Mouse (Mus musculus) CH12.LX (cell line): ENCODE results near the gene Ccdc130. TPM values are rescaled to one million over a fixed set of nuclear protein-coding genes. Genes with fewer than 3 reads are reported as not detected.

Source experiments
- DNase-seq: peaks from one replicate; pipeline ENCODE4 v3.0.0-alpha.2; 2013; ENCODE audit errors: extremely low read depth
- H3K27ac ChIP-seq: 2 replicates; pipeline ENCODE4 v1.5.1; 2012; ENCODE audit warnings: low read depth, mild to moderate bottlenecking, control low read depth, moderate library complexity; ENCODE audit not compliant: insufficient read depth
- H3K27me3 ChIP-seq: replicated peaks from 2 replicates; pipeline ENCODE3; 2012; ENCODE audit warnings: inconsistent platforms
- H3K36me3 ChIP-seq, 2 experiments: replicated peaks in 1 of 2; 2 replicates each; pipeline versions ENCODE3 to v1.6.1; 2012; ENCODE audit warnings: inconsistent platforms in 1 of 2, low read length in 1 of 2, mild to moderate bottlenecking in 1 of 2, mixed read lengths in 1 of 2, moderate library complexity in 1 of 2; ENCODE audit not compliant: control insufficient read depth in 1 of 2, insufficient read depth in 1 of 2
- H3K4me1 ChIP-seq, 2 experiments: 2 replicates each; pipeline ENCODE4 v1.6.1; 2012; ENCODE audit warnings: inconsistent platforms in 1 of 2, moderate library complexity in 1 of 2; ENCODE audit not compliant: insufficient read depth in 2 of 2, control insufficient read depth in 1 of 2
- H3K4me2 ChIP-seq: 2 replicates; pipeline ENCODE4 v1.6.1; 2012; ENCODE audit warnings: low read depth, mild to moderate bottlenecking, control low read depth; ENCODE audit not compliant: poor library complexity, insufficient read depth, severe bottlenecking
- H3K4me3 ChIP-seq, 3 experiments: fragments of 150-350 bp in 1 of 3; sonication (generic) in 1 of 3; replicated peaks in 1 of 3; 2 replicates each; pipeline versions ENCODE3 to v1.5.1; 2011 to 2012; ENCODE audit warnings: low read depth in 2 of 3, low read length in 2 of 3, mild to moderate bottlenecking in 2 of 3, moderate library complexity in 2 of 3, control low read depth in 1 of 3, improper control_type of control experiment in 1 of 3, inconsistent platforms in 1 of 3, mixed read lengths in 1 of 3; ENCODE audit not compliant: poor library complexity in 1 of 3
- H3K79me2 ChIP-seq: replicated peaks from 2 replicates; pipeline ENCODE4 v1.6.1; 2012; ENCODE audit warnings: mild to moderate bottlenecking, moderate library complexity; ENCODE audit not compliant: control insufficient read depth, poor library complexity, insufficient read depth, severe bottlenecking; ENCODE audit errors: extremely low read depth
- H3K9ac ChIP-seq: 2 replicates; pipeline ENCODE4 v1.6.1; 2012; ENCODE audit warnings: low read depth, mild to moderate bottlenecking, control low read depth, moderate library complexity; ENCODE audit not compliant: insufficient read depth
- H3K9me3 ChIP-seq: replicated peaks from 2 replicates; pipeline ENCODE3; 2012; ENCODE audit warnings: low read length, inconsistent platforms, mixed read lengths
- BHLHE40 ChIP-seq: IDR thresholded peaks from 2 replicates; pipeline ENCODE4 v1.6.1; 2011; ENCODE audit warnings: mild to moderate bottlenecking, low read depth, low read length, improper control_type of control experiment
- CHD2 ChIP-seq: IDR thresholded peaks from 2 replicates; pipeline ENCODE4 v1.6.1; 2011; ENCODE audit warnings: low read length, improper control_type of control experiment
- E2F4 ChIP-seq: IDR thresholded peaks from 2 replicates; pipeline ENCODE4 v1.6.1; 2011; ENCODE audit warnings: low read depth, low read length, improper control_type of control experiment; ENCODE audit not compliant: insufficient replicate concordance
- ETS1 ChIP-seq: conservative IDR thresholded peaks from 2 replicates; pipeline ENCODE4 v1.6.1; 2012; ENCODE audit warnings: low read depth, mild to moderate bottlenecking, inconsistent platforms, low read length, improper control_type of control experiment, moderate library complexity
- GABPA ChIP-seq: IDR thresholded peaks from 2 replicates; pipeline ENCODE4 v1.6.1; 2012; ENCODE audit warnings: low read depth, low read length, improper control_type of control experiment, inconsistent platforms; ENCODE audit not compliant: insufficient replicate concordance
- HCFC1 ChIP-seq: IDR thresholded peaks from 2 replicates; pipeline ENCODE4 v1.6.1; 2012; ENCODE audit warnings: low read depth, mild to moderate bottlenecking, inconsistent platforms, low read length, improper control_type of control experiment
- JUND ChIP-seq: conservative IDR thresholded peaks from 2 replicates; pipeline ENCODE4 v1.6.1; 2011; ENCODE audit warnings: low read depth, low read length, improper control_type of control experiment
- MAX ChIP-seq: IDR thresholded peaks from 2 replicates; pipeline ENCODE4 v1.6.1; 2011; ENCODE audit warnings: low read length, improper control_type of control experiment
- MAZ ChIP-seq: IDR thresholded peaks from 2 replicates; pipeline ENCODE4 v1.6.1; 2012; ENCODE audit warnings: low read depth, mild to moderate bottlenecking, inconsistent platforms, low read length, improper control_type of control experiment, moderate library complexity
- MXI1 ChIP-seq: IDR thresholded peaks from 2 replicates; pipeline ENCODE4 v1.6.1; 2011; ENCODE audit warnings: mild to moderate bottlenecking, low read depth, low read length, improper control_type of control experiment
- MYC ChIP-seq: IDR thresholded peaks from 2 replicates; pipeline ENCODE4 v1.6.1; 2011; ENCODE audit warnings: low read depth, mild to moderate bottlenecking, improper control_type of control experiment, low read length
- NRF1 ChIP-seq: IDR thresholded peaks from 2 replicates; pipeline ENCODE4 v1.6.1; 2014; ENCODE audit warnings: low read depth, mild to moderate bottlenecking, inconsistent platforms, low read length, improper control_type of control experiment, moderate library complexity
- PAX5 ChIP-seq: IDR thresholded peaks from 2 replicates; pipeline ENCODE4 v1.6.1; 2012; ENCODE audit warnings: low read length, inconsistent platforms, mixed read lengths
- POLR2A ChIP-seq: IDR thresholded peaks from 2 replicates; pipeline ENCODE4 v1.6.1; 2011; ENCODE audit warnings: low read depth, mild to moderate bottlenecking, improper control_type of control experiment, low read length
- RCOR1 ChIP-seq: conservative IDR thresholded peaks from 2 replicates; pipeline ENCODE4 v1.6.1; 2012; ENCODE audit warnings: low read depth, mild to moderate bottlenecking, inconsistent platforms, low read length, improper control_type of control experiment
- SIN3A ChIP-seq: IDR thresholded peaks from 2 replicates; pipeline ENCODE4 v1.6.1; 2012; ENCODE audit warnings: low read length, improper control_type of control experiment, inconsistent platforms
- SMC3 ChIP-seq: IDR thresholded peaks from 2 replicates; pipeline ENCODE4 v1.6.1; 2011; ENCODE audit warnings: low read depth, low read length, improper control_type of control experiment
- TBP ChIP-seq: conservative IDR thresholded peaks from 2 replicates; pipeline ENCODE4 v1.6.1; 2011; ENCODE audit warnings: low read depth, low read length, improper control_type of control experiment
- ZKSCAN1 ChIP-seq: IDR thresholded peaks from 2 replicates; pipeline ENCODE4 v1.6.1; 2012; ENCODE audit warnings: low read depth, inconsistent platforms, low read length, improper control_type of control experiment, borderline replicate concordance
- dilution Hi-C: fragments of 300-500 bp; cut with MboI; formaldehyde crosslinking; loops from 2 replicates; pipeline ENCODE4 v1.14.3; 2020; ENCODE audit warnings: low sequenced_read_pairs; ENCODE audit not compliant: extremely low pct_unique_long_range_greater_than_20kb, extremely low pct_ligation_motif_present
- in situ Hi-C: fragments of 300-500 bp; cut with MboI; formaldehyde crosslinking; loops from 3 replicates; pipeline ENCODE4 v1.14.3; 2019; ENCODE audit warnings: low sequenced_read_pairs, low pct_ligation_motif_present, low pct_unique_long_range_greater_than_20kb, mixed read lengths
- polyA plus RNA-seq: library from polyadenylated mRNA; unstranded; fragments of >175 nt; gene quantifications from 2 replicates; pipeline ENCODE4 v1.2.1, GENCODE M21; 2012; ENCODE audit warnings: low read depth; ENCODE audit not compliant: insufficient read length
- total RNA-seq, 2 experiments: library from RNA; depleted of rRNA; stranded (reverse); fragments of 300-350 nt in 1 of 2; fragments of >200 nt in 1 of 2; gene quantifications; 2 replicates each; pipeline ENCODE4 v1.2.3; 2012 to 2014

The Ccdc130 gene
- total and polyA plus RNA-seq, 3 experiments = 5.7 to 13.0 (median 7.8) TPM

- no peaks in the 10 kb centered on the region for H3K4me1 ChIP-seq
- H3K27ac ChIP-seq = no peak overlapping the region
- dilution Hi-C loops = no loop called here
Measured at GRCm38 (mm10) chr8:84280777-84281176, 10.6 kb upstream of the Ccdc130 start.

GRCm38 (mm10) chr8:84276447-84276846, 6.3 kb upstream of the Ccdc130 start:
- H3K4me3 ChIP-seq = no peak overlapping the region
- H3K4me1 ChIP-seq = peaks cover 0 to 10% of the 10 kb centered on the region in 2 experiments; a peak in 2 of 4 replicates
- H3K4me2 ChIP-seq = no peak overlapping the region
- no peak for DNase-seq
- H3K27me3 ChIP-seq = peaks cover 13% of the 10 kb centered on the region
- in situ Hi-C loops (loop anchor here (10.0 kb wide), 1 partner anchor 92 kb away; the partner anchor contains the start of gene Nanos3), dilution Hi-C loops (no loop called here)
- H3K79me2 ChIP-seq = no peaks in the 10 kb centered on the region
- H3K9ac ChIP-seq = no peak overlapping the region
- H3K27ac ChIP-seq = no peak overlapping the region
- no peak for TF ChIP-seq PAX5
- TF ChIP-seq MAZ = no peak
- no peak for TF ChIP-seq MXI1
- no peak for TF ChIP-seq CHD2
- no peak for TF ChIP-seq RCOR1
- TF ChIP-seq JUND = no peak
- TF ChIP-seq SIN3A = no peak
- TF ChIP-seq GABPA = no peak
- TF ChIP-seq ZKSCAN1 = no peak
- TF ChIP-seq, all 38 proteins: peak for 0
- Histone ChIP-seq H3K9me3 (no peaks in the 10 kb centered on the region), H3K36me3 (no peaks in the 10 kb centered on the region)

More at GRCm38 (mm10) chr8:84280777-84281176, 10.6 kb upstream of the Ccdc130 start:
- no peak overlapping the region for H3K4me2 ChIP-seq
- TF ChIP-seq HCFC1 (no peak), SMC3 (no peak), BHLHE40 (no peak), MAX (no peak), MAZ (no peak), E2F4 (no peak), POLR2A (no peak), ETS1 (no peak), TBP (no peak), NRF1 (no peak), SIN3A (no peak), RCOR1 (no peak), MYC (no peak)
- peaks cover 33% of the 10 kb centered on the region for H3K27me3 ChIP-seq
- in situ Hi-C loops = loop anchor here (10.0 kb wide), 1 partner anchor 46 kb away; the partner anchor contains the start of gene Zswim4
- H3K4me3 ChIP-seq = no peak overlapping the region
- DNase-seq = no peak
- no peaks in the 10 kb centered on the region for H3K9me3 ChIP-seq
- no peaks in the 10 kb centered on the region for H3K36me3 ChIP-seq
- H3K79me2 ChIP-seq = no peaks in the 10 kb centered on the region
- H3K9ac ChIP-seq = no peak overlapping the region
